Mouse (Mus musculus) left cerebral cortex, adult 2 months (tissue): ENCODE measurements at regions not wholly inside any gene's neighbourhood (a gene's known extent, or its start where the extent isn't known, plus 50 kb on each side); places are given as distances from the start of the nearest gene placed in this dataset.

Experiments
- DNase-seq, 2 experiments: peaks; one replicate each; pipeline ENCODE4 v3.0.0; 2021 to 2022; ENCODE audit warnings: low spot score in 2 of 2, mixed read lengths in 1 of 2; ENCODE audit errors: extremely low spot score in 1 of 2
- H3K27ac ChIP-seq: fragments of 200-600 bp; 2 replicates; pipeline ENCODE4 v1.8.1; 2022
- H3K4me3 ChIP-seq: fragments of 200-600 bp; 2 replicates; pipeline ENCODE4 v1.8.1; 2022
- CTCF ChIP-seq: fragments of 200-600 bp; IDR thresholded peaks from 2 replicates; pipeline ENCODE4 v1.8.1; 2022; ENCODE audit warnings: antibody characterized with exemption, mild to moderate bottlenecking, moderate library complexity
- intact Hi-C: fragments of 180-260 bp; cut with DNase I; formaldehyde crosslinking; loops from one replicate; pipeline ENCODE4 v1.15.1; 2025

- Histone ChIP-seq H3K4me3 (no peak overlapping the region), H3K27ac (no peak overlapping the region)
- DNase-seq = no peak
- intact Hi-C loops = no loop called here
- no peak for TF ChIP-seq CTCF
Observed at GRCm38 (mm10) chr14:71799861-71800260, 691.8 kb downstream of the Gm9195 start.

DNA sequence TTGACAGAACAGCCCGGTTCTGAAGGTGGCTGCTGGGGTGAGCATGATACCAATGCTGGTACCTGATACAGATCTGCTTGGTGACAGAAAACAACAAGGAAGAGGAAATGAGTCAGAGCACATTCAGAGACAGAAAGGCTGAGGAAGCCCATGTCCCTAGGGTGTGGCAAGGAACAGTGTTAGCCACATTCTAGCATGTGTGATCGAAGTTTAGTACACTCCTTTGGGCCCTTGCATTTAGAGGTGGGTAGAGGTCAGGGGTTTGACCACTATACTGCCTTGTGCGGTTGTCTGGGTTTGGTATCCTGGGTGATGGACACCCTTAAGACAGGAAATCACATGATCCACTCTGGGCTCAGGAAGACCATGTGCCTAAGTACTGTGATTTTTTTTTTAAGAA lies 695.9 kb downstream of the Gm9195 start:
- no peak for TF ChIP-seq CTCF
- no peak for DNase-seq
- Histone ChIP-seq H3K27ac (no peak overlapping the region), H3K4me3 (no peak overlapping the region)
- intact Hi-C loops = no loop called here

DNA sequence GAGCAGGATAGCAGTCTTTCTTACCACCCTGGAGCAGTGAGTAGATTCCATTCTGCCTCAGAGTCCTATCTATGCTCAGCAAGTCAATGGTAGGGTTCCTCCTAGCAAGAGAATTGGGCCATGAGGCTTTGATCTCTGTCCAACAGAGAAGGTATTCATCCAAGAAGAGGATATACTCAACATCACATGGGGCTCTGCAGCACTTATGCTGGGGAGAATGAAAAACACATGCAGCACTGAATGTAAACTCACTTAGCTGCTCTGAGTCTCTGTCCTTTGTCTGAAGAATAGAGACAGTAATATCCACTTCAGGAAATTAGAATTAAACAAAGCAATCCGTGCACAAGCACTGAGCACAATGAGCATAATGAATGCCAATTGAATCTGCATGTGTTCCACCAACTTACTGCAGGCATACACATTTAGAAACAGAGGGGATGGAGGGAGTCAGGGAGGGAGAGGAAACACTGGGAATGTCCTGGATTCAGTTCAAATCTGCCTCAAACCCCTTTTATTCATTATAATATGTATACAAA lies 714.6 kb downstream of the Gm9195 start:
- H3K27ac ChIP-seq = no peak overlapping the region
- intact Hi-C loops = no loop called here
- DNase-seq = no peak
- H3K4me3 ChIP-seq = no peak overlapping the region
- no peak for TF ChIP-seq CTCF

DNA sequence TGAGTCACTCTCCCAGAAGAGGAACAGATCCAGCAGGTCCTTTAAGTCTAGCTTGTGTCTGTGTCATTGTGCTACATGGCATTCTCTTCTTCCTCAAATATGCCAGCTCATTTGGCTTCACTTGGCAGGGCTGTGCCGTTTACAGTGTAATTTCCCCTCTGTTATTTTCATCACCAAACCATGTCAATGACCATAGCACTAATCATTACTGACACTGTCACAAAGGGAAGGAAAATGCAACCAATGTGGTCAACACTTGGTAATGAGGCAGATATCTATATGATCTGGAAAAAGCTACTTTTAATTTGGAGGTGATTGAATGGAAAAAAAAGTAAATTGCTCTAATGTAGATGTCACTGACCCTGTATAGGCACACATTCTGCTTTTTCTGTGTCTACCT lies 724.8 kb downstream of the Gm9195 start:
- no peak overlapping the region for H3K4me3 ChIP-seq
- DNase-seq = no peak
- H3K27ac ChIP-seq = no peak overlapping the region
- intact Hi-C loops = no loop called here
- no peak for TF ChIP-seq CTCF

- no peak for TF ChIP-seq CTCF
- peak; percentile 66 to 67 for DNase-seq
Observed at GRCm38 (mm10) chr14:71728542-71728941, 763.1 kb downstream of the Gm9195 start.

DNA sequence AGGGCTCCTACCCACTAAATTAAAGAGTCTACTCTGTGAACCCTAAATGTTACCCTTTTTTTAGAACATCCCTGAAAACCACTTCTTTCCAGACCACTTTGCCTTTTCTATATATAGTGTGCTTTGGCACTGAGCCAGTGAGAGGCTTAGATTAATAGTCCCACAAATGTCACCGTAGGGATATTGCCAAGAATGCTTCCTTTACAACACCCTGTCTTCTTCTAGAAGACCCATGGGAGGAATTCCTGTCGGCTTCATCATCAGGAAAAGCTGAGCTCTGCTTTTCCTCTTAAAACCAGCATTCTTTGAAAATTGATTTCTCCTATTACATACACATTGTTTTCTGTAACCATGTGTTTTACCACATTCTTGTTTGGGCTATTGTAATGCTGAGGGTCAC lies 768.1 kb downstream of the Gm9195 start:
- intact Hi-C loops = no loop called here
- TF ChIP-seq CTCF = no peak
- no peak for DNase-seq
- H3K27ac ChIP-seq = no peak overlapping the region
- no peak overlapping the region for H3K4me3 ChIP-seq

More at GRCm38 (mm10) chr14:71728542-71728941, 763.1 kb downstream of the Gm9195 start:
- intact Hi-C loops = loop anchor here (1.0 to 5.0 kb wide), 10 partner anchors 140 to 564 kb away; no protein-coding TSS in a partner anchor
- H3K4me3 ChIP-seq = no peak overlapping the region
- peak overlapping the region; percentile 70 for H3K27ac ChIP-seq

GRCm38 (mm10) chr14:71709528-71710289 lies 781.9 kb downstream of the Gm9195 start:
- no peak for DNase-seq
- intact Hi-C loops = no loop called here
- no peak overlapping the region for H3K27ac ChIP-seq
- H3K4me3 ChIP-seq = no peak overlapping the region
- TF ChIP-seq CTCF = no peak

- no peak for DNase-seq
- H3K4me3 ChIP-seq = no peak overlapping the region
- TF ChIP-seq CTCF = no peak
- no peak overlapping the region for H3K27ac ChIP-seq
- intact Hi-C loops = no loop called here
Observed at GRCm38 (mm10) chr14:71692752-71693437, 798.7 kb downstream of the Gm9195 start.

DNA sequence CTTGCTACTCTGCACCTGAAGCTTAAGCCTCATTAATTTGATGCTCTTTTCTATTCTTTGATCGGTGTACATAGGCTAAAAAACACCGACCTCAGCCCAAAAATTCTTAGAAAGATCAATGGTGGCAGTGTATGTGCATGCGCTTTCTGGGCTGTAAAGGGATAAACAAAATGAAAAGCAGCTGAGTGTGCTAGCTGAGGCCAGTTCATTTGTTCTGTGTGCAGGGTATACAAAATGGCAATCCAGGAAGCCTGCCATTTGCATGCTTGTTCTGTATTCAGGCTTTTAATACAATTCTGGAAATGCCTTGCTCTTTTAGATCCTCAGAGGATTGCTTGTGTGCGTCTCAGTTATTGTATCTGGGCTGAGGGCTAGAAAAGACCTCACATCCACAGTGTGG lies 817.1 kb downstream of the Gm9195 start:
- Histone ChIP-seq H3K4me3 (no peak overlapping the region), H3K27ac (no peak overlapping the region)
- TF ChIP-seq CTCF = no peak
- intact Hi-C loops = no loop called here
- DNase-seq = no peak

- intact Hi-C loops = no loop called here
- TF ChIP-seq CTCF = no peak
- Histone ChIP-seq H3K27ac (no peak overlapping the region), H3K4me3 (no peak overlapping the region)
- peak in 1 of 2 experiments; percentile 14 for DNase-seq
Observed at GRCm38 (mm10) chr14:71673837-71674236, 817.8 kb downstream of the Gm9195 start.

- intact Hi-C loops = no loop called here
- no peak overlapping the region for H3K4me3 ChIP-seq
- TF ChIP-seq CTCF = no peak
- DNase-seq = no peak
- H3K27ac ChIP-seq = no peak overlapping the region
Observed at GRCm38 (mm10) chr14:71672481-71672880, 819.2 kb downstream of the Gm9195 start.

DNA sequence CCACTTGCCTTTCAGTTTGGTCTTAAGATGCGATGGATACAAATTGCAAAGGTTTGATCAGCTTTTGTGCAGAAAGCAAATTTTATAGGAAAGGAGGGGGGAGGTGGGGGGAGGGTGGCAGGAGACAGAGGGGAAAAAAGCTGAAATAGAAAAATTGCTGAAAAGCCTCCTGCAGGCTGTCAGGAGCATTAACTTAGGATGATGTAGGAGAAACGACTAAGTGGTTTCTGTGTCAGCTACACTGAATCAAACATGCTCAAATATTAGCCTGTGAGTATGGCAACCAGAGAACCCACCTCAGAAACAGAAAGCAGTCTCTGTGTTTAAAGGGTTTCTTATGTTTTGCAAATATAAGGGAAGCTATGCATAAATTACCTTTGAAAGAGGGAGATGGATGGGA lies 819.6 kb downstream of the Gm9195 start:
- DNase-seq = no peak
- TF ChIP-seq CTCF = no peak; the same call in 1 of the 2 replicates
- H3K4me3 ChIP-seq = no peak overlapping the region
- H3K27ac ChIP-seq = no peak overlapping the region
- intact Hi-C loops = loop anchor here (1.0 to 2.0 kb wide), 2 partner anchors 777 to 892 kb away; no protein-coding TSS in a partner anchor
